Mouse (Mus musculus): ENCODE data around the gene Galnt7. TPM values are rescaled to one million over a fixed set of nuclear protein-coding genes. Genes with fewer than 3 reads are reported as not detected.

Gene Galnt7
- total and polyA plus RNA-seq, 3 experiments, result 26.7 to 33.5 (median 32.7) TPM

DNA sequence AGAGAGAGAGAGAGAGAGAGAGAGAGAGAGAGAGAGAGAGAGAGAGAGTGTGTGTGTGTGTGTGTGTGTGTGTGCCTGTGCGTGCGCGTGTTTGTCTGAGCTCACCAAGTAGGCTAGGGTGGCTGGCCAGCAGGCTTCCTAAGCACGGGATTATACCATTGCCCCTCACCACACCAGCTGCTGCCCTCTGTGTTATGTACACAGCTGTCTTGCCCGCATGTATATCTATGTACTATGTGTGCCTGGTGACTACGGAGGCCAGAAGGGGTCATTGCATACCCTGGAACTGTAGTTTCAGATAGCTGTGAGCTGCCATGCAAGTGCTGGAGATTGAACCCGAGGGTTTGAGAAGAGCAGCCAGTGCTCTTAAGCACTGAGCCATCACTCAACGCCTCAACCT is 22.7 kb downstream of the Galnt7 start:
- peaks cover 0 to 14% of the 10 kb centered on the region in 2 experiments; a peak in 3 of 4 replicates for H3K4me1 ChIP-seq (ENCODE audit: control insufficient read depth in 1 of 2, insufficient read depth in 2 of 2)
- H3K27me3 ChIP-seq (replicated peaks), result no peaks in the 10 kb centered on the region
- dilution Hi-C loops (cut with MboI; ENCODE audit: extremely low pct_ligation_motif_present, extremely low pct_unique_long_range_greater_than_20kb, low sequenced_read_pairs) (no loop called here), in situ Hi-C loops (cut with MboI; ENCODE audit: low pct_ligation_motif_present, low pct_unique_long_range_greater_than_20kb, low sequenced_read_pairs) (no loop called here)
- H3K9me3 ChIP-seq (replicated peaks; ENCODE audit: low read length), result peaks cover 2% of the 10 kb centered on the region
- TF ChIP-seq BHLHE40 (IDR thresholded peaks at IDR 0.05; ENCODE audit: low read depth, low read length), result no peak
- no peak for TF ChIP-seq ZMIZ1 (IDR thresholded peaks at IDR 0.05; ENCODE audit: low read depth, low read length)
- TF ChIP-seq EP300 (IDR thresholded peaks at IDR 0.05; ENCODE audit: low read length), result no peak
- no peak for TF ChIP-seq TCF12 (IDR thresholded peaks at IDR 0.05; ENCODE audit: low read depth, low read length)
- TF ChIP-seq MEF2A (IDR thresholded peaks at IDR 0.05; ENCODE audit: borderline replicate concordance, low read depth, low read length), result no peak
- no peak for TF ChIP-seq HCFC1 (IDR thresholded peaks at IDR 0.05; ENCODE audit: low read depth, low read length)
- TF ChIP-seq POLR2A (IDR thresholded peaks at IDR 0.05; ENCODE audit: low read depth, low read length), result no peak
- TF ChIP-seq SMC3 (IDR thresholded peaks at IDR 0.05; ENCODE audit: low read depth, low read length), result no peak
- TF ChIP-seq CHD2 (IDR thresholded peaks at IDR 0.05; ENCODE audit: low read length), result no peak
- TF ChIP-seq JUN (IDR thresholded peaks at IDR 0.05; ENCODE audit: insufficient read depth, low read depth, low read length), result no peak
- no peak for TF ChIP-seq CTCF (conservative IDR thresholded peaks at IDR 0.05 in 1 of 2, IDR thresholded peaks at IDR 0.05 in 1 of 2; ENCODE audit: low read depth in 2 of 2, low read length in 2 of 2)
- no peak for TF ChIP-seq E2F4 (IDR thresholded peaks at IDR 0.05; ENCODE audit: insufficient replicate concordance, low read depth, low read length)
- no peak for TF ChIP-seq PAX5 (IDR thresholded peaks at IDR 0.05; ENCODE audit: low read length)
- no peak for TF ChIP-seq ZKSCAN1 (IDR thresholded peaks at IDR 0.05; ENCODE audit: borderline replicate concordance, low read depth, low read length)
- TF ChIP-seq JUND (conservative IDR thresholded peaks at IDR 0.05; ENCODE audit: low read depth, low read length), result no peak
- no peak for TF ChIP-seq RAD21 (IDR thresholded peaks at IDR 0.05; ENCODE audit: low read depth, low read length)
- no peak for TF ChIP-seq RCOR1 (conservative IDR thresholded peaks at IDR 0.05; ENCODE audit: low read depth, low read length)
- no peak for TF ChIP-seq MXI1 (IDR thresholded peaks at IDR 0.05; ENCODE audit: low read depth, low read length)
- no peak for TF ChIP-seq TBP (conservative IDR thresholded peaks at IDR 0.05; ENCODE audit: low read depth, low read length)
- no peak for TF ChIP-seq UBTF (IDR thresholded peaks at IDR 0.05; ENCODE audit: low read depth, low read length)
- H3K79me2 ChIP-seq (replicated peaks; ENCODE audit: control insufficient read depth, extremely low read depth, insufficient read depth, poor library complexity, severe bottlenecking), result peaks cover 1% of the 10 kb centered on the region; the same call in 1 of the 2 replicates
- no peak for DNase-seq (ENCODE audit: extremely low read depth)
- no peak overlapping the region for H3K9ac ChIP-seq (ENCODE audit: insufficient read depth, low read depth)
- H3K4me2 ChIP-seq (ENCODE audit: insufficient read depth, low read depth, poor library complexity, severe bottlenecking), result no peak overlapping the region
- no peak overlapping the region for H3K27ac ChIP-seq (ENCODE audit: insufficient read depth, low read depth)
- peaks cover 0 to 46% of the 10 kb centered on the region in 2 experiments for H3K36me3 ChIP-seq (replicated peaks in 1 of 2; ENCODE audit: control insufficient read depth in 1 of 2, insufficient read depth in 1 of 2, low read length in 1 of 2)
- H3K4me3 ChIP-seq (replicated peaks in 1 of 3; ENCODE audit: low read depth in 2 of 3, low read length in 2 of 3, poor library complexity in 1 of 3), result no peak overlapping the region

DNA sequence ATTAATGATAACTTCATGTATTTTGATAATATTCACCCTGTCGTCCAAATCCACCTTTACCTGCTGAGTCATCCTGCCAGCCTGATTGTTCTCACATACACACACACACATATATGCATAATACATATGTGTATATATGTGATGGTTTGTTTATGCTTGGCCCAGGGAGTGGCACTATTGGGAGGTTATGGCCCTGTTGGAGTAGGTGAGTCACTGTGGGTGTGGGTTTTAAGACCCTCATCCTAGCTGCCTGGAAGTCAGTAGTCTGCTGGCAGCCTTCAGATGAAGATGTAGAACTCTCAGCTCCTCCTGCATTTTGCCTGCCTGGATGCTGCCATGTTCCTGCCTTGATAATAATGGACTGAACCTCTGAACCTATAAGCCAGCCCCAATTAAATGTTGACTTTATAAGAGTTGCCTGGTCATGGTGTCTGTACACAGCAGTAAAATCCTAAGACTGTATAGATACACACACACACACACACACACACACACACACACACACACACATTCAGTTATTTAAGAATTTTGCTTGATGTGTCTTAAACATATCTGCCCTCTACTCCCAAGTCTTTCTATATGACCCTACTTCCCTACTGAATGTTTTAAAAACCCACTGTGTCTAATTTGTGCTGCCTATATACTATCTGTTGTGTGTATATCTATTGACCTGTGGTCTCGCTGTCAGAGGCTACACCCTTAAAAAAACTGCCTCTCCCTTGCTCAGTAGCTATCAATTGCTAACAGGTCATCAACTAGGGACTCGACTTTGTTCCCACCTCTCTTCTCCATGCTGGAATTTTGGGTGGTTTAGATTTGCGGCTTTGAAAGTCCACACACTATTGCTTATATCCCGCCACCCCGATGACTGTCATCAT is 23.8 kb downstream of the Galnt7 start:
- no peak for TF ChIP-seq ELF1 (IDR thresholded peaks at IDR 0.05; ENCODE audit: low read depth, low read length)
- no peak for TF ChIP-seq JUN (IDR thresholded peaks at IDR 0.05; ENCODE audit: insufficient read depth, low read depth, low read length)
- TF ChIP-seq USF2 (conservative IDR thresholded peaks at IDR 0.05; ENCODE audit: low read depth, low read length), result no peak
- no peak for TF ChIP-seq MYC (IDR thresholded peaks at IDR 0.05; ENCODE audit: low read depth, low read length)
- no peak for TF ChIP-seq JUND (conservative IDR thresholded peaks at IDR 0.05; ENCODE audit: low read depth, low read length)
- TF ChIP-seq RCOR1 (conservative IDR thresholded peaks at IDR 0.05; ENCODE audit: low read depth, low read length), result no peak
- no peak for TF ChIP-seq NRF1 (IDR thresholded peaks at IDR 0.05; ENCODE audit: low read depth, low read length)
- TF ChIP-seq ZKSCAN1 (IDR thresholded peaks at IDR 0.05; ENCODE audit: borderline replicate concordance, low read depth, low read length), result no peak
- no peak for DNase-seq (ENCODE audit: extremely low read depth)
- H3K79me2 ChIP-seq (replicated peaks; ENCODE audit: control insufficient read depth, extremely low read depth, insufficient read depth, poor library complexity, severe bottlenecking), result peaks cover 3% of the 10 kb centered on the region; the same call in 1 of the 2 replicates
- H3K27me3 ChIP-seq (replicated peaks), result no peaks in the 10 kb centered on the region
- H3K9me3 ChIP-seq (replicated peaks; ENCODE audit: low read length), result peaks cover 8% of the 10 kb centered on the region
- peaks cover 0 to 14% of the 10 kb centered on the region in 2 experiments; a peak in 3 of 4 replicates for H3K4me1 ChIP-seq (ENCODE audit: control insufficient read depth in 1 of 2, insufficient read depth in 2 of 2)
- H3K36me3 ChIP-seq (replicated peaks in 1 of 2; ENCODE audit: control insufficient read depth in 1 of 2, insufficient read depth in 1 of 2, low read length in 1 of 2), result peaks cover 0 to 48% of the 10 kb centered on the region in 2 experiments
- H3K4me2 ChIP-seq (ENCODE audit: insufficient read depth, low read depth, poor library complexity, severe bottlenecking), result no peak overlapping the region
- H3K4me3 ChIP-seq (replicated peaks in 1 of 3; ENCODE audit: low read depth in 2 of 3, low read length in 2 of 3, poor library complexity in 1 of 3), result no peak overlapping the region
- in situ Hi-C loops (cut with MboI; ENCODE audit: low pct_ligation_motif_present, low pct_unique_long_range_greater_than_20kb, low sequenced_read_pairs), result no loop called here
- H3K27ac ChIP-seq (ENCODE audit: insufficient read depth, low read depth), result no peak overlapping the region
- no peak overlapping the region for H3K9ac ChIP-seq (ENCODE audit: insufficient read depth, low read depth)
- dilution Hi-C loops (cut with MboI; ENCODE audit: extremely low pct_ligation_motif_present, extremely low pct_unique_long_range_greater_than_20kb, low sequenced_read_pairs), result no loop called here

Data from CH12.LX (cell line).